In genomic region chr7:16845820-16846167, GRCm38 (mm10) we compare ENCODE assay signal across 10 mouse cellular contexts. TPM values are rescaled to one million over a fixed set of nuclear protein-coding genes. Genes with fewer than 3 reads are reported as not detected.
DNase-seq lines count a peak whose midpoint lies in the region; ATAC-seq and TF ChIP-seq lines count a peak whose summit lies in the region.
"Had no signal": no experiment of that assay in that cellular context is flagged by ENCODE, and none has a peak within 500 bp of the region (broad histone marks: within the 10 kb centered on the region; RNA-seq: fewer than 3 reads in every experiment).

No protein-coding gene starts in this region.

- peak overlapping the region; percentile 88 for H3K27ac ChIP-seq in heart, embryonic 15.5 days
- peak overlapping the region; percentile 94 for H3K27ac ChIP-seq in embryonic facial prominence, embryonic 15.5 days (replicated peaks)
- H3K27ac ChIP-seq in liver, embryonic 11.5 days (ENCODE audit: low read depth, low read length), result no peak overlapping the region

- peaks cover 34% of the 10 kb centered on the region for H3K4me1 ChIP-seq in heart, embryonic 15.5 days (replicated peaks)
- peaks cover 72% of the 10 kb centered on the region for H3K4me1 ChIP-seq in E14TG2a.4 (replicated peaks; ENCODE audit: low read depth, low read length)
- peaks cover 33% of the 10 kb centered on the region for H3K4me1 ChIP-seq in embryonic facial prominence, embryonic 15.5 days
- H3K4me1 ChIP-seq in liver, embryonic 11.5 days (replicated peaks; ENCODE audit: control insufficient read depth, insufficient read depth, low read length), result peaks cover 32% of the 10 kb centered on the region

- H3K4me3 ChIP-seq in heart, embryonic 15.5 days, result peak overlapping the region; percentile 86
- peak overlapping the region; percentile 69 for H3K4me3 ChIP-seq in E14TG2a.4 (replicated peaks; ENCODE audit: low read length)
- H3K4me3 ChIP-seq in embryonic facial prominence, embryonic 15.5 days (replicated peaks), result peak overlapping the region; percentile 65
- H3K4me3 ChIP-seq in liver, embryonic 11.5 days (ENCODE audit: low read depth, low read length), result peak overlapping the region; percentile 74

- peak overlapping the region; percentile 51; the same call in 1 of the 2 replicates for H3K9ac ChIP-seq in heart, embryonic 15.5 days
- H3K9ac ChIP-seq in embryonic facial prominence, embryonic 15.5 days, result 0 out of 2 replicates have a peak overlapping the region, but pooled peaks have one; percentile 12
- peak overlapping the region; percentile 58; the same call in 1 of the 2 replicates for H3K9ac ChIP-seq in liver, embryonic 11.5 days (ENCODE audit: low read depth, low read length)

- intact Hi-C loops in heart, postnatal 10 days (cut with DNase I), result no loop called here

- DNase-seq in heart, postnatal 10 days, result no peak
- DNase-seq in liver, embryonic 11.5 days (ENCODE audit: low spot score), result no peak
- DNase-seq in natural killer cell, adult 2 months (ENCODE audit: low spot score in 2 of 2), result no peak
- no peak for DNase-seq in retina, embryonic 14.5 days (ENCODE audit: low spot score)
- no peak for DNase-seq in right cerebral cortex, postnatal 14 days
- DNase-seq: cerebellum, adult 9-10 months; right cerebral cortex, postnatal 4 days had no signal

- no peaks in the 10 kb centered on the region for H3K27me3 ChIP-seq in heart, embryonic 15.5 days
- peaks cover 48% of the 10 kb centered on the region for H3K27me3 ChIP-seq in E14TG2a.4 (ENCODE audit: insufficient read depth, low read length)
- H3K27me3 ChIP-seq in embryonic facial prominence, embryonic 15.5 days, result no peaks in the 10 kb centered on the region
- no peaks in the 10 kb centered on the region for H3K27me3 ChIP-seq in liver, embryonic 11.5 days (replicated peaks; ENCODE audit: control insufficient read depth, insufficient read depth, low read length)

- peaks cover 16% of the 10 kb centered on the region for H3K36me3 ChIP-seq in heart, embryonic 15.5 days
- H3K36me3 ChIP-seq in E14TG2a.4 (ENCODE audit: insufficient read depth, low read length), result peaks cover 28% of the 10 kb centered on the region
- peaks cover 32% of the 10 kb centered on the region for H3K36me3 ChIP-seq in embryonic facial prominence, embryonic 15.5 days
- H3K36me3 ChIP-seq in liver, embryonic 11.5 days (ENCODE audit: control insufficient read depth, insufficient read depth, low read length), result peaks cover 13% of the 10 kb centered on the region

- no peak for TF ChIP-seq CTCF in E14TG2a.4 (conservative IDR thresholded peaks at IDR 0.05; ENCODE audit: low read length)

- H3K4me2 ChIP-seq in heart, embryonic 15.5 days, result peak overlapping the region; percentile 97
- peak overlapping the region; percentile 93 for H3K4me2 ChIP-seq in embryonic facial prominence, embryonic 15.5 days (replicated peaks)
- H3K4me2 ChIP-seq in liver, embryonic 11.5 days, result peak overlapping the region; percentile 100

- 42% methylated on average over 10 of the region's 10 CpGs for WGBS in heart, embryonic 15.5 days
- 32% methylated on average over 10 of the region's 10 CpGs for WGBS in embryonic facial prominence, embryonic 15.5 days
- WGBS in liver, embryonic 11.5 days, result 26% methylated on average over 10 of the region's 10 CpGs

- ATAC-seq in heart, embryonic 15.5 days (replicated peaks; ENCODE audit: insufficient number of reproducible peaks, insufficient read depth, low FRiP score, low read depth), result 0 out of 2 replicates have a peak, but pooled peaks have one; percentile 7
- no peak for ATAC-seq in embryonic facial prominence, embryonic 15.5 days (ENCODE audit: insufficient number of reproducible peaks, low FRiP score, low TSS enrichment, low read depth)
- ATAC-seq in liver, embryonic 11.5 days (replicated peaks; ENCODE audit: low FRiP score), result no peak

- no peaks in the 10 kb centered on the region for H3K9me3 ChIP-seq in heart, embryonic 15.5 days (replicated peaks)
- no peaks in the 10 kb centered on the region for H3K9me3 ChIP-seq in E14TG2a.4 (ENCODE audit: low read length)
- no peaks in the 10 kb centered on the region for H3K9me3 ChIP-seq in embryonic facial prominence, embryonic 15.5 days (replicated peaks)
- H3K9me3 ChIP-seq in liver, embryonic 11.5 days (ENCODE audit: control insufficient read depth, low read length), result no peaks in the 10 kb centered on the region

RNA-seq across cellular contexts. Expression of gene Prkd2, which starts 3.1 kb away (rescaled TPM):
- 9.9 and 13.3 TPM in 2 replicates for polyA plus RNA-seq in heart, embryonic 15.5 days (2015; fragmentation: Nextera tagmentation; extraction: Ambion mirVana)
- total RNA-seq in heart, postnatal 10 days (2021), result 10 to 100 TPM; 27.8 to 31.9 TPM
- polyA plus RNA-seq in embryonic facial prominence, embryonic 15.5 days (2015; fragmentation: Nextera tagmentation; extraction: Ambion mirVana), result 22.1 and 23.0 TPM in 2 replicates
- 7.6 and 8.4 TPM in 2 replicates for polyA plus RNA-seq in liver, embryonic 11.5 days (2014; fragmentation: Nextera tagmentation; extraction: Ambion mirVana)

RNA-seq across cellular contexts. Expression of gene Fkrp, which starts 29.3 kb away (rescaled TPM):
- polyA plus RNA-seq in heart, embryonic 15.5 days (2015; fragmentation: Nextera tagmentation; extraction: Ambion mirVana), result 30.8 and 32.7 TPM in 2 replicates
- 10 to 100 TPM; 45.5 to 48.1 TPM for total RNA-seq in heart, postnatal 10 days (2021)
- 27.8 and 30.3 TPM in 2 replicates for polyA plus RNA-seq in embryonic facial prominence, embryonic 15.5 days (2015; fragmentation: Nextera tagmentation; extraction: Ambion mirVana)
- polyA plus RNA-seq in liver, embryonic 11.5 days (2014; fragmentation: Nextera tagmentation; extraction: Ambion mirVana), result 20.3 and 22.9 TPM in 2 replicates

RNA-seq across cellular contexts. Expression of gene Dact3, which starts 29.3 kb away (rescaled TPM):
- 5.8 and 7.0 TPM in 2 replicates for polyA plus RNA-seq in heart, embryonic 15.5 days (2015; fragmentation: Nextera tagmentation; extraction: Ambion mirVana)
- 10 to 100 TPM; 28.2 to 32.7 TPM for total RNA-seq in heart, postnatal 10 days (2021)
- polyA plus RNA-seq in embryonic facial prominence, embryonic 15.5 days (2015; fragmentation: Nextera tagmentation; extraction: Ambion mirVana), result 5.4 and 6.3 TPM in 2 replicates
- polyA plus RNA-seq in liver, embryonic 11.5 days (2014; fragmentation: Nextera tagmentation; extraction: Ambion mirVana), result 2.5 and 2.6 TPM in 2 replicates

RNA-seq across cellular contexts. Expression of gene Strn4, which starts 30.1 kb away (rescaled TPM):
- polyA plus RNA-seq in heart, embryonic 15.5 days (2015; fragmentation: Nextera tagmentation; extraction: Ambion mirVana), result 73.9 and 90.0 TPM in 2 replicates
- 10 to 100 TPM; 80.1 to 81.2 TPM for total RNA-seq in heart, postnatal 10 days (2021)
- polyA plus RNA-seq in embryonic facial prominence, embryonic 15.5 days (2015; fragmentation: Nextera tagmentation; extraction: Ambion mirVana), result 108 and 114 TPM in 2 replicates
- 74.8 and 80.9 TPM in 2 replicates for polyA plus RNA-seq in liver, embryonic 11.5 days (2014; fragmentation: Nextera tagmentation; extraction: Ambion mirVana)

RNA-seq across cellular contexts. Expression of gene Gng8, which starts 45.8 kb away (rescaled TPM):
- 4.2 and 5.2 TPM in 2 replicates for polyA plus RNA-seq in heart, embryonic 15.5 days (2015; fragmentation: Nextera tagmentation; extraction: Ambion mirVana)
- total RNA-seq in heart, postnatal 10 days (2021), result 1 to 10 TPM in 1 of 2 experiments, under 1 TPM in 1; 0.82 to 1.4 TPM
- polyA plus RNA-seq in embryonic facial prominence, embryonic 15.5 days (2015; fragmentation: Nextera tagmentation; extraction: Ambion mirVana), result 27.8 and 36.3 TPM in 2 replicates
- 1.8 and 3.3 TPM in 2 replicates for polyA plus RNA-seq in liver, embryonic 11.5 days (2014; fragmentation: Nextera tagmentation; extraction: Ambion mirVana)
